Mouse (Mus musculus): ENCODE measurements around the gene Saa4.
"Not testable (repeated sequence)": the region's sequence is repeated elsewhere in the genome, so short reads cannot be mapped to it uniquely, and the experiment has no call there.

Saa4 gene

GRCm38 (mm10) chr7:46732458-46732857 lies at the start of gene Saa4:
Gene Saa4, minus strand, starts transcription at chr7:46732603.
- in situ Hi-C loops (cut with MboI, MseI), result no loop called here

- in situ Hi-C loops (cut with MboI, MseI), result no loop called here
Observed at GRCm38 (mm10) chr7:46770706-46771105, 38.3 kb upstream of the Saa4 start.

GRCm38 (mm10) chr7:46768451-46768850 lies 36.0 kb upstream of the Saa4 start:
- in situ Hi-C loops (cut with MboI, MseI), result no loop called here

DNA sequence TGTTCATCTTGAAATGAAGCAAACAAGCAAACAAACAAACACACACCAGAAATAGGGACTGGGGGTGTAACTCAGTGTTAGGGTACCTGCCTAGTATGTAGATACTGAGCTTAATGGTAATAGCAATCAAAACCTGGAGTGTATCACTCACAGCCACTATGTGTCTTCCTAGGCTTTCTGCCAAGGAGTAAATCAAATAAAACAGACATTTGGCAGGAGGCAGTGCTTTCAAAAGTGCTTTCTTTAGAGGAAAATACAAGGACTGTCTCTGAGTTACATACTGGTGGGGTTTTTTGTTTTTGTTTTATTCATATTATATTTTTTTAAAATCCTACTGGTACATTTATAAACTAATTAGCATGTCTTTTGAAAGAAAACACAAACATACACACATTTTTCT lies 35.0 kb upstream of the Saa4 start:
- in situ Hi-C loops (cut with MboI, MseI), result no loop called here

DNA sequence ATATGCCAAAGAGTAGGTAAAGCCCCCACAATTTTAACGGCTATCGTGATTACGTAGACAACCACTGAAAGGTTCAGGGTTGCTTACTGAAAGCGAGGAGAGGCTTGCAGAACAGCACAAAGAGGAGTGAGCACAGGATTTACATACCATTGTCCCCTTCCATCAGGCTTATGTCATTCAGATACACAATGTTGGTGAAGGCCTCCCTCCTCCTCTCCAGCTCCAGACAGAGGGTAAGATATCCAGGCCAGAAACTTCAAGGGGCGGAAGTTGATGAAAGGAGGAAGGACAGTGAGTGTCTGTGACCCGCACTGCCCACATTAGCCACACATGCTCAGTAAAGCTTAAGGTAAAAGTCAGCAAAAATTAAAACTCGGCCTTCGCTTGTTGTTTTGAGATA lies 32.3 kb upstream of the Saa4 start:
- in situ Hi-C loops (cut with MboI, MseI), result no loop called here

DNA sequence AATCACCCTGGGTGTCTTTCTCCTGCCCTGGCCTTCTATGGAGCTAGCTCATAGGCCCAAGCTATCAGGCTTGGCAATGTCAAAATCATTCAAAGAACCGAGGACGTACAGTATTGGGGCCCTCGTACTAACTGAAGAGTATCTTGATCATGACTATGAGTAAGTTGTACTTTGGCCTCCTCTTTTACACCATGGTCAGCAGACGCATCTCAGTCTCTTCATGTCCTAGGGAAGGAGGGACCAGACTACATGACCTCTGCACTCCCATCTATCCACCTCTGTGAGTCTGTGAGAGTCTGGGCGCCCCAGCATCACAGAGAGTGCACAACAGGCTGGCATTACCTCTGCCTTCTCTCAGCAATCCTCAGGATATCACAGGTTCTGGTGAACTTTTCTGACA lies 30.2 kb upstream of the Saa4 start:
- in situ Hi-C loops (cut with MboI, MseI), result no loop called here

GRCm38 (mm10) chr7:46761049-46761795 lies 28.8 kb upstream of the Saa4 start:
- in situ Hi-C loops (cut with MboI, MseI), result no loop called here

DNA sequence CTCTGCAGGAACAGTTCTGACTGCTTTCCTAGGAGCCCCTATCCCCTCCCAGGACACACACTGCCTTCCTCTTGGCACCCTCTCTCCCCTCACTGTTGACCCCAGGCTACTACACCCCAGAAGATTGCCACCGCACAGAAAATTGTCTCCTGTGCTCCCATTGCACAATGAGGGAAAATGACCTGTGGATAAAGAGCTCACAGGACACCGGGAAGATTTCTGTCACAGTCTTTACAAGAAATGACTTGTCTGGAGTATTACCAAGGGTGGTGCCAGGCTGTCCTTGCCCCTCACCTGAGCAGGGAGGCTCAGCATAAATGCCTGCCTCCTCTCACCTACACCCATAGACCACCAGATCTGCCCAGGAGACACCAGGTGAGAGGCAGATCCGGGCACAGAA lies 19.1 kb upstream of the Saa4 start, which contains the start of gene Saa2:
Gene Saa2 (plus strand): TSS at position 301 of the 400 bp plus-strand sequence.
- in situ Hi-C loops (cut with MboI, MseI), result no loop called here

- in situ Hi-C loops (cut with MboI, MseI), result no loop called here
Observed at GRCm38 (mm10) chr7:46748459-46748858, 16.1 kb upstream of the Saa4 start.

- in situ Hi-C loops (cut with MboI, MseI), result no loop called here
Observed at GRCm38 (mm10) chr7:46746381-46746780, 14.0 kb upstream of the Saa4 start.

DNA sequence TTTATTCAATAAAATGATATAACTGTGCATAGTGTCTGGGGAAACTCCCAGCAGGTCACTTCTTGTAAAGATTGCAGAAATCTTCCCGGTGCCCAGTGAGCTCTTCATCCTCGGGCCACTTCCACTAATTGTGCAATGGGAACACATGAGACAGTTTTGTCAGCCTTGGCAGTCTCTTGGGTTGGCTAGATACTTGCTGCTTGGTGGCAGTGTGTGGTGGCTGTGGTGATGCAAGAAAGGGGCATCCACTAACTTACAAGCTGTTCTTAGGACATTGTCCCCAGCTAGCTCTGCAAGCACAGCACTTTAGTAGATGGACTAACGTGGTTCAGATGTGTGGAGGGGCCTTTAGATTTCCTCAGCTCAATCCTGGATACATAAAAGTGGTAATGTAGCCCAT lies 13.4 kb upstream of the Saa4 start:
- in situ Hi-C loops (cut with MboI, MseI), result no loop called here

DNA sequence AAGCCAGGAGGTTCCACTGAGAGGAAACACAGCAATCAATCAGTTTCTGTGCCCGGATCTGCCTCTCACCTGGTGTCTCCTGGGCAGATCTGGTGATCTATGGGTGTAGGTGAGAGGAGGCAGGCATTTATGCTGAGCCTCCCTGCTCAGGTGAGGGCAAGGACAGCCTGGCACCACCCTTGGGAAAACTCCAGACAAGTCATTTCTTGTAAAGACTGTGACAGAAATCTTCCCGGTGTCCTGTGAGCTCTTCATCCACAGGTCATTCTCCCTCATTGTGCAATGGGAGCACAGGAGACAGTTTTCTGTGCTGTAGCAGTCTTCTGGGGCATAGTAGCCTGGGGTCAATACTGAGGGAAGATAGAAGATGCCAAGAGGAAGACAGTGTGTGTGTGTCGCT lies 10.5 kb upstream of the Saa4 start, which contains the start of gene Saa1:
Gene Saa1 (minus strand): TSS at position 101 of the 400 bp plus-strand sequence.
- in situ Hi-C loops (cut with MboI, MseI), result not testable (repeated sequence)

DNA sequence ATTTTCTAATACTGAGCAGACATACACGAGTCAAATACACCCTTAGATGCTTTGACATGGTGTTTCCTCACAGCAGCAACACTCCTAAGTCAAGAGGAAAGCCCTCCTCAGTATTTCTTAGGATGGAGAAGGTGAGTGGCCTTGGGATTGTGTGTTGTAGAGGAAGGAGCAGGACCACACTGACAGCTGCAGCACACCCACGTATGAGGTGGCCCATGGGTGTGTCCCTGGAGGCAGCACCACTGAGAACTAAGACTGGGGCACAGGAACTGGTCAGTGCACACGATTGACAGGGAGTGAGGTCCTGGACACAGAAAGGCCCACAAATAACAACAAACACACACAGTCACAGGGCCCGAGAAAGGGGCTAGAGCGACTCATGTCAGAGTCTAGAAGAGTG lies 7.6 kb upstream of the Saa4 start:
- in situ Hi-C loops (cut with MboI, MseI), result not testable (repeated sequence)

- in situ Hi-C loops (cut with MboI, MseI), result no loop called here
Observed at GRCm38 (mm10) chr7:46738561-46739460, 6.4 kb upstream of the Saa4 start.

GRCm38 (mm10) chr7:46734983-46735382 lies 2.6 kb upstream of the Saa4 start:
- in situ Hi-C loops (cut with MboI, MseI), result no loop called here

DNA sequence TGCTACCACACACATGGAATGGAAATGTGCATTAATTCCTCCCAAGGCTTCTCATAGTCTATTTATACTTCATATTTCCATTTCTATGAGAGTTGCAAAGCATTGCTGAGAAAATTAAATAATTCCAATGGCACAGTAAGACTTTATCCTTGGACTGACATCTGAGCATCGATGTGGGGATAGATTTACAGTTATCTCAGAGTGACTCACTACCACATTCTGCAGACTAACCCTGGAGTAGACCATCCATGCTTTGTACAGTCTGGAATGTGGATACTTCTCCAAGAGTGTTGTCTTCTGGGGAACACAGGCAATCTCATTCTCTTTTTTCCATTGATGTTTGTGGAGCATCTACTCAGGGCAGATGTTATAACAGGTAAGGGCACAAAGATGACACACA lies 4.8 kb downstream of the Saa4 start:
- in situ Hi-C loops (cut with MboI, MseI), result no loop called here

- in situ Hi-C loops (cut with MboI, MseI), result no loop called here
Observed at GRCm38 (mm10) chr7:46724396-46724795, 8.0 kb downstream of the Saa4 start.

- in situ Hi-C loops (cut with MboI, MseI), result no loop called here
Observed at GRCm38 (mm10) chr7:46723849-46724248, 8.6 kb downstream of the Saa4 start.

- in situ Hi-C loops (cut with MboI, MseI), result no loop called here
Observed at GRCm38 (mm10) chr7:46723354-46723753, 9.0 kb downstream of the Saa4 start.

DNA sequence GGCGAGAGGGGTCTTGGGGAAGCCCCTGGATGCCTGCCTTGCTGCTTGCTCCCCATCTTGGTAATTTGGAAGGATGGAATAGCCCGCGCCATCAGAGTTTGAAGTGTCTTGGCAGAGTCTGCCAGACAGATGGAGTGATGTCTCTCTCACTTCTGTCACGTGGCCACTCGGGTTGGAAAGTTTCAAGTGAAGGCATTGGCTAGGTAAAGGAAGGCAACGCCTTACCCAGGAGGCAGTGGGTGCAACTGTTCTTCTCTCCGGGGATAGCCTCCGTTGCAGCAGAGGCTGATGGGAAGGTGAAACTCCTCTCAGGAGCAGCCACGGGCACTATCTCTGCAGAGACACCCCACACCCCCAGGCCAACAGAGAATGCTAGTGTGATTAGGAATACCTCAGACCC lies 11.9 kb downstream of the Saa4 start:
- in situ Hi-C loops (cut with MboI, MseI), result no loop called here

GRCm38 (mm10) chr7:46719526-46719925 lies 12.9 kb downstream of the Saa4 start:
- in situ Hi-C loops (cut with MboI, MseI), result no loop called here

DNA sequence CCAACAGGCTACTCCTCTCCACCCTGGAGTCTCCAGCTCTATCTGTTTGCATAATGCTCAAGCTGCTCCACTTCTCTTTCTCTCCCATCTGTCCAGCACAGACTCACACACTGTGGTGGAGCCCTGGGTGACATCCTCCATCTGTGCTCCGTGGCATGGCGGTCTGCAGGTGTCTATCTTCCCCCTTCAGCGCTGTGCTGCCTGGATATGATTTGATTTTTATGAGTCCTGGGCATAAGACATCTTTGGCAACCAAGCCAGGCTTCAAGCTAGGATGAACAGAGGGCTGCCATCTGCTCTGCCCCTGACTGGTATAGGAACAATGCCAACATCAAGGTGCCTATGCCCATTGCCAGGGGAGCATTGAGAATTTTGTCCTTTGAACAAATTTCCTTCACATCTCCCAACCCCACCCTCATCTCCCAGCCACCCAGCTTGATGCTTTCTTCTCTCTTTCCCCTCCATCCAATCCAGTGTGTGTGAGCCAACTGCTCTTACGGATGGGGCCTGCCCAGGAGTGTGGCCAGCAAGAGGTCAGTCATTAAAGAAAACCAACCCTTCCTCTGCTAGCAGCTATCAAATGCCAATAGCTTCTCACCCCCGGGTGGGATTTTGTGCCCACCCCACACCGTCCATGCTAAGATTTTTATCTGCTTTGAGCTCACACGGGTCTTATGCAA lies 13.7 kb downstream of the Saa4 start:
- in situ Hi-C loops (cut with MboI, MseI), result no loop called here

Data from T-helper 1 cell (primary cell).